19 mouse cellular contexts compared by ENCODE assay signal in the genomic region with DNA sequence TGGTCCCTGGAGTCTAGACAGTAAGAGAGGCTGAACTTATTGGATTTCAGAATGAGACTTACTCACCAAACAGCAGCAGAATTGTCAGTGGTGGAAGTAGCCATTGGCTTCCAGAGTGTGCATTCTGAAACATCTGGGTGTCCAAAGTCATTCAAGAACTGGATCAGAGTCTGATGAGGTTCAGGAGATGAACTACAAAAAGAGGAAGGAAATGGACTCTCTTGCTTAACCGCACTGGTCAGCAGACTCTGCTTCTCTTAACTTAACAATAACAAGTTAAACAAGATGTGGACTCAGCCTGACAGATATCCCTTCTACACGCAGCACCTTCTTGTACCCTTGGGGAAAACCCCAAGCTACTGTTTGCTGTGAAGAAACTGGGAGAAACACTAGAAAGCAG. TPM values are rescaled to one million over a fixed set of nuclear protein-coding genes. Genes with fewer than 3 reads are reported as not detected.
DNase-seq lines count a peak whose midpoint lies in the region; ATAC-seq and TF ChIP-seq lines count a peak whose summit lies in the region.
"Had no signal": no experiment of that assay in that cellular context is flagged by ENCODE, and none has a peak within 500 bp of the region (broad histone marks: within the 10 kb centered on the region; RNA-seq: fewer than 3 reads in every experiment).

No protein-coding gene starts in this region.

- H3K36me3 ChIP-seq in liver, embryonic 14.5 days (replicated peaks; ENCODE audit: control insufficient read depth, insufficient read depth, low read depth), result no peaks in the 10 kb centered on the region
- H3K36me3 ChIP-seq in hindbrain, embryonic 14.5 days (replicated peaks; ENCODE audit: control insufficient read depth, insufficient read depth), result no peaks in the 10 kb centered on the region

- H3K9ac ChIP-seq in liver, embryonic 14.5 days (replicated peaks), result no peak overlapping the region
- no peak overlapping the region for H3K9ac ChIP-seq in hindbrain, embryonic 14.5 days
- H3K9ac ChIP-seq: forebrain, postnatal 0 days had no signal

- no peak for TF ChIP-seq POLR2A in bone marrow macrophage, adult 2 months (IDR thresholded peaks at IDR 0.05; ENCODE audit: borderline replicate concordance, low read depth, low read length)

- H3K4me3 ChIP-seq in bone marrow macrophage, adult 2 months (ENCODE audit: insufficient read depth, low read length), result peak overlapping the region; percentile 85
- peak overlapping the region; percentile 18; a peak in 2 of 4 replicates for H3K4me3 ChIP-seq in liver, embryonic 14.5 days (ENCODE audit: insufficient read depth in 1 of 2, low read depth in 2 of 2, low read length in 2 of 2)
- no peak overlapping the region for H3K4me3 ChIP-seq in hindbrain, embryonic 14.5 days (replicated peaks; ENCODE audit: low read length)
- H3K4me3 ChIP-seq: myocyte had no signal

- peak overlapping the region; percentile 99 for H3K27ac ChIP-seq in bone marrow macrophage, adult 2 months (ENCODE audit: insufficient read depth, low read depth, low read length)
- no peak overlapping the region for H3K27ac ChIP-seq in liver, embryonic 14.5 days
- no peak overlapping the region for H3K27ac ChIP-seq in hindbrain, embryonic 14.5 days
- H3K27ac ChIP-seq: stomach, postnatal 0 days had no signal

- peaks cover 4% of the 10 kb centered on the region for H3K27me3 ChIP-seq in liver, embryonic 14.5 days (ENCODE audit: control insufficient read depth, insufficient read depth, low read length)
- H3K27me3 ChIP-seq in hindbrain, embryonic 14.5 days (ENCODE audit: control insufficient read depth, insufficient read depth, low read length), result peaks cover 12% of the 10 kb centered on the region
- H3K27me3 ChIP-seq: Patski had no signal

- peaks cover 43% of the 10 kb centered on the region for H3K4me1 ChIP-seq in bone marrow macrophage, adult 2 months (ENCODE audit: control insufficient read depth, insufficient read depth, low read length)
- peaks cover 0 to 9% of the 10 kb centered on the region in 2 experiments; a peak in 3 of 4 replicates for H3K4me1 ChIP-seq in liver, embryonic 14.5 days (replicated peaks; ENCODE audit: control insufficient read depth in 2 of 2, insufficient read depth in 2 of 2, low read length in 1 of 2)
- no peaks in the 10 kb centered on the region for H3K4me1 ChIP-seq in hindbrain, embryonic 14.5 days (replicated peaks; ENCODE audit: control insufficient read depth, insufficient read depth, low read length)

- 11% methylated on average over 2 of the region's 2 CpGs for WGBS in liver, embryonic 14.5 days (ENCODE audit: insufficient replicate concordance)
- 82% methylated on average over 2 of the region's 2 CpGs for WGBS in hindbrain, embryonic 14.5 days

- TF ChIP-seq CTCF in bone marrow macrophage, adult 2 months (IDR thresholded peaks at IDR 0.05; ENCODE audit: low read depth, low read length), result no peak
- no peak for TF ChIP-seq CTCF in liver, embryonic 14.5 days (IDR thresholded peaks at IDR 0.05; ENCODE audit: low read depth)

- peak; percentile 45 for DNase-seq in layer of hippocampus, adult 9-11 months
- no peak for DNase-seq in layer of hippocampus, adult 11-12 months (ENCODE audit: low spot score)
- DNase-seq in liver, embryonic 14.5 days (ENCODE audit: low read depth in 3 of 3, low spot score in 3 of 3), result no peak
- DNase-seq in adrenal gland, adult 18-20 months (ENCODE audit: low spot score in 2 of 2), result no peak
- no peak for DNase-seq in hindbrain, embryonic 14.5 days (ENCODE audit: low spot score)
- DNase-seq in adipocyte (ENCODE audit: low spot score), result no peak
- DNase-seq: adrenal gland, postnatal 10 days; cerebellum, adult 11 months; forebrain, postnatal 0 days; heart, postnatal 36 days; kidney, adult 18-20 months; right cerebral cortex, postnatal 4 days had no signal

- H3K9me3 ChIP-seq in liver, embryonic 14.5 days (ENCODE audit: control insufficient read depth, low read length), result no peaks in the 10 kb centered on the region
- no peaks in the 10 kb centered on the region for H3K9me3 ChIP-seq in hindbrain, embryonic 14.5 days (ENCODE audit: control insufficient read depth, low read length)

- no peak overlapping the region for H3K4me2 ChIP-seq in liver, embryonic 14.5 days (ENCODE audit: low read depth)
- no peak overlapping the region for H3K4me2 ChIP-seq in hindbrain, embryonic 14.5 days (replicated peaks)

- no peak for ATAC-seq in liver, embryonic 14.5 days (ENCODE audit: insufficient read depth)
- ATAC-seq in monocyte, adult 5-6 weeks (replicated peaks; ENCODE audit: insufficient number of reproducible peaks, low FRiP score, low TSS enrichment, poor library complexity, severe bottlenecking), result peak; percentile 59
- ATAC-seq in hindbrain, embryonic 14.5 days (ENCODE audit: low FRiP score), result no peak
- ATAC-seq: CD4-positive, CD25-positive, alpha-beta regulatory T cell, adult 4 months; forebrain, postnatal 0 days; Patski had no signal

- no peak for TF ChIP-seq EP300 in liver, embryonic 14.5 days (IDR thresholded peaks at IDR 0.05; ENCODE audit: low read depth)

RNA-seq across cellular contexts. Expression of gene Fcgr3, which starts 5.5 kb away (rescaled TPM):
- 1,121 and 1,154 TPM in 2 replicates for polyA plus RNA-seq in bone marrow macrophage, adult 2 months (2012; ENCODE audit: insufficient read depth, insufficient read length, missing spikeins)
- polyA plus RNA-seq in liver, embryonic 14.5 days (2012; rRNA removed), result 12.7 and 14.6 TPM in 2 replicates
- polyA plus RNA-seq in liver, embryonic 14.5 days (2014; fragmentation: Nextera tagmentation; extraction: Ambion mirVana), result 19.2 and 24.6 TPM in 2 replicates
- 270 to 442 TPM (median 434 TPM) in 3 replicates for total RNA-seq in monocyte, adult 5-6 weeks (2017)
- total RNA-seq in adrenal gland, adult 18-20 months (2021), result 10 to 100 TPM; 17.7 to 32.8 TPM
- 9.6 and 11.6 TPM in 2 replicates for polyA plus RNA-seq in hindbrain, embryonic 14.5 days (2014; fragmentation: Nextera tagmentation; extraction: Ambion mirVana)
- polyA plus RNA-seq: CD4-positive, CD25-positive, alpha-beta regulatory T cell, adult 4 months had no signal

RNA-seq across cellular contexts. Expression of gene Fcgr4, which starts 40.5 kb away (rescaled TPM):
- 84.3 and 86.6 TPM in 2 replicates for polyA plus RNA-seq in bone marrow macrophage, adult 2 months (2012; ENCODE audit: insufficient read depth, insufficient read length, missing spikeins)
- 1.9 and 2.6 TPM in 2 replicates for polyA plus RNA-seq in liver, embryonic 14.5 days (2012; rRNA removed)
- 1.7 and 2.0 TPM in 2 replicates for polyA plus RNA-seq in liver, embryonic 14.5 days (2014; fragmentation: Nextera tagmentation; extraction: Ambion mirVana)
- 364 to 612 TPM (median 571 TPM) in 3 replicates for total RNA-seq in monocyte, adult 5-6 weeks (2017)
- total RNA-seq in adrenal gland, adult 18-20 months (2021), result 10 to 100 TPM in 1 of 2 experiments, 1 to 10 TPM in 1; 5.8 to 13.0 TPM
- polyA plus RNA-seq in hindbrain, embryonic 14.5 days (2014; fragmentation: Nextera tagmentation; extraction: Ambion mirVana), result 0.33 and 0.56 TPM in 2 replicates
- total RNA-seq: left cerebral cortex, postnatal 25 days had no signal

RNA-seq across cellular contexts. Expression of gene Cfap126, which starts 54.5 kb away (rescaled TPM):
- polyA plus RNA-seq in bone marrow macrophage, adult 2 months (2012; ENCODE audit: insufficient read depth, insufficient read length, missing spikeins), result 4.5 and 5.7 TPM in 2 replicates
- 1.8 and 2.2 TPM in 2 replicates for polyA plus RNA-seq in liver, embryonic 14.5 days (2012; rRNA removed)
- polyA plus RNA-seq in liver, embryonic 14.5 days (2014; fragmentation: Nextera tagmentation; extraction: Ambion mirVana), result 1.9 and 2.6 TPM in 2 replicates
- 1.4 to 6.2 TPM (median 1.6 TPM) in 3 replicates for total RNA-seq in monocyte, adult 5-6 weeks (2017)
- 1 to 10 TPM; 3.0 to 4.2 TPM for total RNA-seq in adrenal gland, adult 18-20 months (2021)
- polyA plus RNA-seq in hindbrain, embryonic 14.5 days (2014; fragmentation: Nextera tagmentation; extraction: Ambion mirVana), result 11.7 and 20.3 TPM in 2 replicates

Comparison
In these comparisons a context has a peak if more than half of its experiments do, and no peak if none do; other contexts are left out.
1. RNA of gene Fcgr3, which starts 5.5 kb away (polyA plus RNA-seq): 1,121 to 1,154 TPM in bone marrow macrophage, adult 2 months; 12.7 to 24.6 TPM in liver, embryonic 14.5 days and 9.6 to 11.6 TPM in hindbrain, embryonic 14.5 days; every median in the first group is over 10 times any median in the second.
2. RNA of gene Fcgr4, which starts 40.5 kb away (polyA plus RNA-seq): 84.3 to 86.6 TPM in bone marrow macrophage, adult 2 months; 1.7 to 2.6 TPM in liver, embryonic 14.5 days and 0.33 to 0.56 TPM in hindbrain, embryonic 14.5 days; every median in the first group is over 10 times any median in the second.